Mouse (Mus musculus) limb, embryonic 15.5 days (tissue): ENCODE measurements around the gene Foxp4. TPM values are rescaled to one million over a fixed set of nuclear protein-coding genes. Genes with fewer than 3 reads are reported as not detected.
"Not testable (repeated sequence)": the region's sequence is repeated elsewhere in the genome, so short reads cannot be mapped to it uniquely, and the experiment has no call there.

Experiments used
- ATAC-seq: fragments of 200-750 bp; cut with Nextera tagmentation; 2 replicates; pipeline ENCODE4 v1.8.0; 2017; ENCODE audit warnings: low read depth, moderate TSS enrichment; ENCODE audit not compliant: insufficient number of reproducible peaks, low FRiP score, low TSS enrichment
- H3K27ac ChIP-seq: fragments of 300-500 bp; sonication (generic); 2 replicates; pipeline ENCODE4 v1.5.1; 2015; ENCODE audit warnings: moderate library complexity, mild to moderate bottlenecking, inconsistent platforms
- H3K27me3 ChIP-seq: fragments of 300-500 bp; sonication (generic); 2 replicates; pipeline ENCODE4 v1.6.1; 2015; ENCODE audit warnings: inconsistent platforms
- H3K36me3 ChIP-seq: fragments of 300-500 bp; sonication (generic); 2 replicates; pipeline ENCODE4 v1.6.1; 2015; ENCODE audit warnings: inconsistent platforms
- H3K4me1 ChIP-seq: fragments of 300-500 bp; sonication (generic); 2 replicates; pipeline ENCODE4 v1.6.1; 2015; ENCODE audit warnings: inconsistent platforms
- H3K4me2 ChIP-seq: fragments of 300-500 bp; sonication (generic); 2 replicates; pipeline ENCODE4 v1.6.1; 2015; ENCODE audit warnings: mild to moderate bottlenecking, inconsistent platforms
- H3K4me3 ChIP-seq: fragments of 300-500 bp; sonication (generic); 2 replicates; pipeline ENCODE4 v1.5.1; 2015; ENCODE audit warnings: mild to moderate bottlenecking, inconsistent platforms
- H3K9ac ChIP-seq: fragments of 300-500 bp; sonication (generic); 2 replicates; pipeline ENCODE4 v1.6.1; 2015; ENCODE audit warnings: inconsistent platforms
- H3K9me3 ChIP-seq: fragments of 300-500 bp; sonication (generic); 2 replicates; pipeline ENCODE4 v1.6.1; 2016; ENCODE audit warnings: inconsistent platforms
- WGBS: fragments of 180-500 bp; shearing (Covaris S2); methylation state at CpG from one replicate; pipeline ENCODE4 v1.1.7; 2015; 5-methylcytosine and 5-hydroxymethylcytosine counted together
- polyA plus RNA-seq: library from polyadenylated mRNA; unstranded; fragments of >200 nt; fragmentation: Nextera tagmentation; extraction: Ambion mirVana; gene quantifications from 2 replicates; pipeline ENCODE4 v1.2.1, GENCODE M21; 2015

Foxp4 gene
- polyA plus RNA-seq, 1 experiment from 2014 or later = 22.4 TPM

GRCm38 (mm10) chr17:47864496-47864895 is 59.9 kb downstream of the Foxp4 start:
- Histone ChIP-seq H3K4me1 (peaks cover 25% of the 10 kb centered on the region), H3K27ac (peak overlapping the region; percentile 48; the same call in 1 of the 2 replicates), H3K4me3 (no peak overlapping the region), H3K9me3 (no peaks in the 10 kb centered on the region), H3K4me2 (peak overlapping the region; percentile 36), H3K27me3 (no peaks in the 10 kb centered on the region), H3K9ac (no peak overlapping the region), H3K36me3 (peaks cover 26% of the 10 kb centered on the region)
- 2% methylated on average over 17 of the region's 17 CpGs for WGBS
- peak; percentile 69 for ATAC-seq

DNA sequence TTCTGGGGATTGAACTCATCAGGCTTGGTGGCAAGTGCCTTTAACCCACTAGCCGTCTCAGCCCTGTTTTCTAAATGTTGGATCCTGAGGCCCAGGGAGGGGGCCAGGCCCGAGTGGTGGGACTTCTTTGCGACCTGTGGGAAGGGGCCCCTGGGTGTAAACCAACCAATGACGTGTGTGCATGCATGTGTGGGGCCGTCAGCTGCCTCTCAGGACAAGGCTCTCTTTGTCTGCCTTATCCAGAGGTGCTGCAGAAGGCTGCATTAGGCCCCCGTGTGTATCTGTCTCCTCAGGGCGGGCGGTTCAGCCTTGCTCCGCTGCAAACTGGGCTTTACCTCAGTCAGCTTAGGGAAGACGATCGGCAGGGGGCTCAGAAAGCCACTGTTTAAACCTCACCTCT is 61.0 kb downstream of the Foxp4 start:
- Histone ChIP-seq H3K4me3 (no peak overlapping the region), H3K4me2 (no peak overlapping the region), H3K9ac (no peak overlapping the region), H3K27me3 (no peaks in the 10 kb centered on the region), H3K27ac (peak overlapping the region; percentile 73), H3K36me3 (peaks cover 16% of the 10 kb centered on the region), H3K4me1 (peaks cover 24% of the 10 kb centered on the region), H3K9me3 (no peaks in the 10 kb centered on the region)
- WGBS = 24% methylated on average over 11 of the region's 11 CpGs
- ATAC-seq = 0 out of 2 replicates have a peak, but pooled peaks have one; percentile 8

- H3K4me3 ChIP-seq = no peak overlapping the region
- no peak overlapping the region for H3K4me2 ChIP-seq
These were observed 61.4 kb downstream of the Foxp4 start for GRCm38 (mm10) chr17:47863023-47863422.

DNA sequence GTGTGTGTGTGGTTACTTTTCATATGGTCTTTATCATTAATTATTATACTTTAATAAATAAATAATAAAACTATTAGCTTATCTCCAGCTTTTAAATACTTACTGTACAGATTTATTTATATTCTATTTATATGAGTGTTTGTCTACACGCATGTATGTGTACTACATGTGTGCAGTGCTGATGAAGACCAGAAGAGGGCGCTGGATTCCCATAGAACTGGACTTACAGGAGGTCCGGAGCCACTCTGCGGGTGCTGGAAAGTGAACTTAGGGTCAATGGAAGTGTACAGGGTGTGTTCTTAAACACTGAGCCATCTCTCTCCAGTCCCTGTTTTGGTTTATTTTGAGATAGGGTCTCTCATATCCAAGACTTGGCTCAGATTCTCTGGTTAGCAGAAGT is 68.9 kb downstream of the Foxp4 start:
- H3K9me3 ChIP-seq = no peaks in the 10 kb centered on the region
- no peaks in the 10 kb centered on the region for H3K36me3 ChIP-seq
- no peak overlapping the region for H3K9ac ChIP-seq
- no peak overlapping the region for H3K4me3 ChIP-seq
- WGBS = 75% methylated on average over 4 of the region's 4 CpGs
- no peaks in the 10 kb centered on the region for H3K27me3 ChIP-seq
- H3K4me2 ChIP-seq = no peak overlapping the region
- no peak for ATAC-seq
- H3K4me1 ChIP-seq = peaks cover 17% of the 10 kb centered on the region
- no peak overlapping the region for H3K27ac ChIP-seq

More at GRCm38 (mm10) chr17:47863023-47863422, 61.4 kb downstream of the Foxp4 start:
- Histone ChIP-seq H3K27ac (peak overlapping the region; percentile 73), H3K4me1 (peaks cover 24% of the 10 kb centered on the region), H3K36me3 (peaks cover 11% of the 10 kb centered on the region), H3K27me3 (no peaks in the 10 kb centered on the region), H3K9me3 (no peaks in the 10 kb centered on the region), H3K9ac (no peak overlapping the region)
- ATAC-seq = no peak
- WGBS = 43% methylated on average over 4 of the region's 4 CpGs

DNA sequence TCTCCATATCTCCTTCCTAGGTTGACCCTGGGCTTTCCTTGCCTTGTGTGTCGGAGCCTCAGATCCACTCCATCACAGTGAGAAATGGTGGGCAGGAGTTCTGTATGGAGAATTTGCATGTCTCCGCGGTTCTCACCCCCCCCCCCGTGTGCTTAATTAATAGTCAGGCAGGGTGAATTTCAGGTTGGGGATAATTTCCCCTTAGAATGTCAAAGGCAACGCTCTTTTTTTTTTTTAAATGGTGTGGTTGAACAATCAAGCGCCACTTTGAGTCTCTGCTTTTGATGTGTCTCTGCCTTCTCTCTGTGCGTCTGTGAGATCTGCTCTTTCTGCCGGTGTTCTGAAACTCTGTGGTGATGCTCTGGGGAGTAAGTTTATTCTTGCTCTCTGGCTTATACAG is 69.5 kb downstream of the Foxp4 start:
- Histone ChIP-seq H3K9ac (no peak overlapping the region), H3K4me3 (no peak overlapping the region), H3K4me1 (peaks cover 14% of the 10 kb centered on the region), H3K36me3 (no peaks in the 10 kb centered on the region), H3K4me2 (no peak overlapping the region), H3K9me3 (no peaks in the 10 kb centered on the region), H3K27ac (no peak overlapping the region), H3K27me3 (no peaks in the 10 kb centered on the region)
- no peak for ATAC-seq
- whole genome bisulfite sequencing = 75% methylated on average over 8 of the region's 8 CpGs

GRCm38 (mm10) chr17:47853760-47854159 is 70.7 kb downstream of the Foxp4 start:
- peaks cover 14% of the 10 kb centered on the region for H3K4me1 ChIP-seq
- no peak overlapping the region for H3K4me2 ChIP-seq
- no peaks in the 10 kb centered on the region for H3K36me3 ChIP-seq
- H3K9ac ChIP-seq = no peak overlapping the region
- H3K27ac ChIP-seq = no peak overlapping the region
- no peaks in the 10 kb centered on the region for H3K27me3 ChIP-seq
- H3K4me3 ChIP-seq = no peak overlapping the region
- WGBS = 73% methylated on average over 4 of the region's 4 CpGs
- H3K9me3 ChIP-seq = no peaks in the 10 kb centered on the region
- ATAC-seq = no peak

DNA sequence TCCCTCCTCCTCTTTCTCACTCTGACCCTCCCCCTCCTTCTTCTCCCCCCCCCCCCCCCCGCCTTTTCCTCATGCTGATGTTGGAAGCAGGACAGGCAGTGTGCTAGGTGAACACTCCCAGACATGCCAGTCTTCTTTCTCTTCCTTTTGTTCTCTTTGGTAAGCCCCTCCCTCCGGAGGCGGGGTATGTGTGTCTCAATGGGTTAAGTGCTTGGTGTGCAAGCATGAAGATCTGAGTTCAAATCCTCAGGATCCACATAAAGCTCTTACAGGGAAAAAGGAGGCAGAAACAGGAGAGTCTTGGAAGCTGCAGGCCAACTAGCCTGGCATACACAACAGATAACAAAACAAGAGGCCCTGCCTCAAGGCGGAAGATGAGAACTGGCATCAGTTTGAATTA is 71.1 kb downstream of the Foxp4 start:
- Histone ChIP-seq H3K27ac (no peak overlapping the region), H3K27me3 (no peaks in the 10 kb centered on the region), H3K4me2 (no peak overlapping the region), H3K4me1 (peaks cover 14% of the 10 kb centered on the region), H3K9me3 (no peaks in the 10 kb centered on the region), H3K4me3 (no peak overlapping the region), H3K36me3 (no peaks in the 10 kb centered on the region), H3K9ac (no peak overlapping the region)
- 93% methylated on average over 3 of the region's 4 CpGs for WGBS
- ATAC-seq = no peak

DNA sequence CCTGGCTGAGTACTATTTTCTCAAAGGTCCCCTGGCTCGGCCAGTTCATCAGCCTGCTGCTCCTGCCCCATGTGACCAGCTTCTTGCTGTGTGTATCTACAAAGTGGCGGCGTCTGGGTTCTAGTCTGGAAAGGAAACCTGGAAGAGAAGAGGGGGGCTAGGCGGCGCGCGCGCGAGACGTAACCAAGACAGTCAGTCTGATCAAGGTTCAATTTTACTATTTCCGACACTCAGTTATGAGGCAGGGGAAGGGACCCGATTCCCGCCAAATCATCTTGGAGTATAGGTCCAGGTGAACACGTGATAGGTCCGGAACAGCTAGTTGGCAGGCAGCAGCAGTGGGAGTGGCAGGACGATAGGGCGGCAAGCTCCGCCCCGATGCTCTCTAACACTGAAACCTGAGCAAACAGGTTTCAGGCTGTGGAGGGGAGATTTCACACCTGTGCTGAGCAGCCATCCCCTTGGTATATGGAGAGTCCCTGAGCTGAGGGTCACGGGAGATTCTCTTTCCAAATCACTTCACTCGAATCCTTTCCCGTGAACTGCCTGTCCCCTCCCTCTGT is 72.6 kb downstream of the Foxp4 start:
- peak overlapping the region; percentile 46 for H3K4me2 ChIP-seq

GRCm38 (mm10) chr17:47850639-47851314 is 73.7 kb downstream of the Foxp4 start:
- WGBS = 68% methylated on average over 7 of the region's 7 CpGs
- no peaks in the 10 kb centered on the region for H3K36me3 ChIP-seq
- ATAC-seq = no peak

More for the DNA sequence above, 72.6 kb downstream of the Foxp4 start:
- H3K9ac ChIP-seq, H3K27ac ChIP-seq, H3K27me3 ChIP-seq, ATAC-seq, H3K9me3 ChIP-seq, H3K36me3 ChIP-seq: not testable (repeated sequence)
- Histone ChIP-seq H3K4me3 (peak overlapping the region; percentile 27), H3K4me1 (peaks cover 14% of the 10 kb centered on the region)
- 6% methylated on average over 22 of the region's 22 CpGs for WGBS

DNA sequence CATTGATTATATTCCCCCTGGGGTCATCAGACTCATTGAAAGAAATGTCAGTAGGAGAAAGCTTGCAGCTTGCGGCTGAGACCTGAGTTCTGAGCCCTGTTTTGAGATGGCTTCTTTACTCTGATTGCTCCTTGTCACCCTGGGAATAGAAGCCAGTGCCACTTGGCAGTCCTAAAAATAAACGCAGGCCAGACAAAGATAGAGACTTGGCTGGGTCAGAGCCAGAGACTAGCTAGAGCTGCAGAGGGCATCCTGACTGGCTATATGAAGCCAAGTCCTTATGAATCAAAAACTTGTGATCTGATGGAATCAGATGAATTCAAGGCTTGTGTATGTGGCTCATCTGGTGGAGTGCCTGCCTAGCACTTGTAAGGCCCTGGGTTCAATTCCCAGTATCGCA is 74.4 kb downstream of the Foxp4 start:
- no peak for ATAC-seq
- Histone ChIP-seq H3K4me2 (no peak overlapping the region), H3K27me3 (no peaks in the 10 kb centered on the region), H3K36me3 (no peaks in the 10 kb centered on the region), H3K9ac (no peak overlapping the region), H3K9me3 (no peaks in the 10 kb centered on the region), H3K4me3 (no peak overlapping the region), H3K27ac (no peak overlapping the region), H3K4me1 (peaks cover 14% of the 10 kb centered on the region)
- WGBS = 81% methylated on average over 3 of the region's 3 CpGs

More at GRCm38 (mm10) chr17:47850639-47851314, 73.7 kb downstream of the Foxp4 start:
- H3K27ac ChIP-seq = no peak overlapping the region
- H3K4me3 ChIP-seq = no peak overlapping the region
- no peaks in the 10 kb centered on the region for H3K9me3 ChIP-seq
- no peak overlapping the region for H3K4me2 ChIP-seq
- no peak overlapping the region for H3K9ac ChIP-seq
- H3K4me1 ChIP-seq = peaks cover 14% of the 10 kb centered on the region
- no peaks in the 10 kb centered on the region for H3K27me3 ChIP-seq

GRCm38 (mm10) chr17:47847985-47848384 is 76.5 kb downstream of the Foxp4 start:
- Histone ChIP-seq H3K36me3 (no peaks in the 10 kb centered on the region), H3K27me3 (no peaks in the 10 kb centered on the region), H3K4me3 (no peak overlapping the region), H3K4me1 (peaks cover 14% of the 10 kb centered on the region), H3K27ac (no peak overlapping the region), H3K9ac (no peak overlapping the region), H3K4me2 (no peak overlapping the region), H3K9me3 (no peaks in the 10 kb centered on the region)
- WGBS = 76% methylated on average over 6 of the region's 6 CpGs
- ATAC-seq = no peak

DNA sequence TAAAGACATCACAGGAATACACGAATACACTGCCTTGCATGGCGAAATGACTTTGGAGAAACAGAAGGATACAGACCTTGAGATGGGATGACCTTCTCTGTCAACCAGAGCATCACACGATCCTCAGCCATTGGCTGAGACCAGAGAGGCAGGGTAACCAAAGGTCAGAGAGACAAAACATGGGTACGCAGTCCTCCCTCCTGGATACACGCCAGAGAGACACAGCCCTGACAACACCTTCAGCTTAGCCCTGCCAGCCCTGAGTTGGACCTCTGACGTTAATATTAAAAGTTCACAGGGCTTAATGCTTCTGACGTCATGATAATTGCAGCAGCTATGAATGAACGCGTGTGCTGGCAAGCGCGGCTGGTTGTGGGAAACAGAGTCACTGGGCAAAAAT is 78.8 kb downstream of the Foxp4 start:
- Histone ChIP-seq H3K4me3 (no peak overlapping the region), H3K4me1 (peaks cover 7% of the 10 kb centered on the region; the same call in 1 of the 2 replicates), H3K9me3 (no peaks in the 10 kb centered on the region), H3K36me3 (no peaks in the 10 kb centered on the region), H3K9ac (no peak overlapping the region), H3K27me3 (no peaks in the 10 kb centered on the region), H3K4me2 (no peak overlapping the region), H3K27ac (no peak overlapping the region)
- WGBS = 70% methylated on average over 11 of the region's 11 CpGs
- ATAC-seq = no peak
